Mouse (Mus musculus) ovary, adult 18-20 months (tissue): ENCODE data around the gene Alpi.

Experiments used
- DNase-seq: peaks from one replicate; pipeline ENCODE4 v3.0.0; 2022; ENCODE audit warnings: low spot score, mixed read lengths

Gene Alpi

DNA sequence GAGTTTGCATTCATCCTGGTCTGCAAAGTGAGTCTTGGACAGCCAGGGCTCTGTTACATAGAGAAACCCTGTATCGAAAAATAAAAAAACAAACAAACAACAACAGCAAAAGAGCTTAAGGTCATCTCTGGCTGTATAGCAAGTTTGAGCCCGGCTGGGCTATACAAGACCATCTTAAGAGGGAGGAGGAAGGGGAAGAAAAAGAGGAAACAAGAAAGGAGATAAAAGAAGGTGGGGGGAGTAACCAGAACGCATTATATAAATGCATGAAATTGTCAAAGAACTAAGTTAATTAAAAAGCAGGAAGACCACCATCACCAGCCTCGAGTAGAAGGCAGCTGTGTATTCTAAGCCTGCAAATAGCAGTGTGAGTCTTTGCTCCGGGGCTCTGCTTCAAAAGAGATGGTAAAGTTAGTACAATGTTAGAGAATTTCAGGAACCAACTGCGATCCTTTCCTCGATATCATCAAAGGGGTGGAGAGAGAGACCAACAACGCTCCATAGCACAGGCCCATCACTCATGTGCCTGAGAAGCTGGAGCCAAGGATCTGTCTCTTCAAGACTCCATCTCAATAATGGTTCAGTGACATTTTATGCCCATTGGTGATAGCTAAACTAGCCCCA, 42.3 kb downstream of the Alpi start:
- DNase-seq = no peak

GRCm38 (mm10) chr1:87057075-87057474, 44.3 kb downstream of the Alpi start:
- no peak for DNase-seq

- no peak for DNase-seq
Observed at GRCm38 (mm10) chr1:87051369-87051768, 50.0 kb downstream of the Alpi start.

DNA sequence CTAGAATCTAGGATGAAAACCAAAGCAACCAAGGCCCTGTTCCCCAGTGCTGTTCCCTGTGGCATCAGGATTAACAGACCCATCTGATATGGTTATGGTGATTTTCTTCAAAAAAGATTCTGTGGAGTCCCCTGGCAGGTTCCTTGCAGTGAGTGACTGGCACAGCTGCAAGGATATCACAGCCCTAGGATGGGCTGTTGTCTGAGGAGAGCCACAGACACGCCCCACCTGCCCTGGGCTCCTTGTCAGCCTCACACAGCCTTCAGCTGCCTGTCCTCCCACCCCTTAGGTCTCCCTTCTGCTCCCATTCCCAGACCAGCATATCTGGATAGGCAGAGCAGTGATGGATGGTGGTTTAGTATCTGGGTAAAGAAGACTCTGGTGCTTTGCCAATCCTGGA, 50.7 kb downstream of the Alpi start:
- DNase-seq = no peak

DNA sequence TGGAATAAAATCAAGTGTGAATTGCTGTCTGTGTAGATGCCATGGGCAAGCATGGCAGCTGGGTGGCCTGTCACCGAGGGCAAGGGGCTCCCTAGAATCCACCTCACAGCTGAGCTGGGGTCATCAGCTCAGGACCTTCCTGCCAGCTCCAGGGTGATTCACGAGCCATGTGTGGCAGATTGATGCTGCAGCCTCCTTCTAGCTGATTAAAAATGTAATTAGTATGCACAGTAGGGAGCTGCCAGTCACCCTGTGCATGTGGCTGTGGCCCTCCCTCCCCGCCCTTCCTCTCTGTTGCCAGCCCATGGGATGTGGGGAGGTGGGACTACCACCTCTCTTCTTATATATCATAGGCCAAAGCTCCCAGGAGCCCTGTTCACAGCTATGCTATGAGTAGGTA, 51.3 kb downstream of the Alpi start:
- DNase-seq = no peak
